Mouse (Mus musculus): ENCODE data around the gene Gnpat. TPM values are rescaled to one million over a fixed set of nuclear protein-coding genes. Genes with fewer than 3 reads are reported as not detected.

Gnpat gene
- polyA plus RNA-seq, 1 experiment = 95.4 TPM

DNA sequence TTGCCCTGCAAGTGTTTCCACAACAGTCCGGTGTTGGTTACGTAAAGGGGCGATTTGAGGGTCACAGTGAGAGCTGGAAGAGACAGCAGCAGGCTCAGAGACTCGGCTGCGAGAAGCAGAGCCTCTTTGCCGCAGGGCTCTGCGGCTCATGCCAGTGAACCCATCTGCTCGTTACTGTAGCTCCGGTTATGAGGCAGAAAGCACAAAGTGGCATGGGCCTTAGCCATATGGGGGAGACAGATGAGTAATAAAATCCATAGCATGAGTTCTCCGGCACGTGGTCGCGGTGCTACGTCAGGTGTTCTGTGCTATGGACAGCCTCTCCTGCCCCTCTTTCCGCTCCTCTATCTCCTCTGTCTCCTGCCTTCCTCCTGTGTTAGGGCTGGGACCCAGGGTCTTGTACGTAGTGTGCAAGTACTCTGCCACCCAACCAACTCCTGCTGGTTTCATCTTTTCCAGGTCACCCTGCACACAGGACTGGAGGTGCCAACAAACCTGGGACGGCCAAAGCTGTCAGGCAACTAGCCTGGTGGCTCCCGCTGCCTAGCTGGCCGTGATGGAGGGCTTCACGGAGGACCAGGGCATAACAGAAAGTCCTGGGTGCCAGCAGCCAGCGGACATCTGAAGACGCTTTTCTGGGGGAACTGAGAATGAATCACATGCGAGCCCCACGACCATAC, 34.1 kb upstream of the Gnpat start:
- Histone ChIP-seq H3K27me3 (ENCODE audit: control insufficient read depth, insufficient read depth, insufficient read length) (no peaks in the 10 kb centered on the region), H3ac (ENCODE audit: control insufficient read depth, insufficient read length) (no peak overlapping the region), H3K79me2 (ENCODE audit: control insufficient read depth, insufficient read depth) (no peaks in the 10 kb centered on the region), H3K4me3 (no peak overlapping the region), H3K4me2 (ENCODE audit: low read depth) (no peak overlapping the region), H3K36me3 (ENCODE audit: control insufficient read depth, insufficient read depth) (no peaks in the 10 kb centered on the region)
- TF ChIP-seq REST (IDR thresholded peaks at IDR 0.05; ENCODE audit: insufficient read depth, insufficient read length) (no peak), MYOG (IDR thresholded peaks at IDR 0.05; ENCODE audit: control insufficient read depth in 1 of 3, insufficient read depth in 1 of 3, insufficient read length in 2 of 3, low read depth in 2 of 3) (no peak), CEBPB (IDR thresholded peaks at IDR 0.05; ENCODE audit: insufficient read depth, poor library complexity, severe bottlenecking) (no peak), MAX (IDR thresholded peaks at IDR 0.05; ENCODE audit: low read depth) (no peak), TCF3 (IDR thresholded peaks at IDR 0.05; ENCODE audit: insufficient read length, low read depth) (no peak), TCF12 (IDR thresholded peaks at IDR 0.05; ENCODE audit: insufficient read depth, poor library complexity, severe bottlenecking) (no peak), USF1 (IDR thresholded peaks at IDR 0.05; ENCODE audit: low read depth) (no peak), MYOD1 (IDR thresholded peaks at IDR 0.05; ENCODE audit: control insufficient read depth in 1 of 3, insufficient read length in 2 of 3, low read depth in 2 of 3) (no peak), POLR2AphosphoS2 (IDR thresholded peaks at IDR 0.05; ENCODE audit: insufficient read length, low read depth) (no peak), POLR2A (IDR thresholded peaks at IDR 0.05; ENCODE audit: insufficient read length, low read depth) (no peak), E2F4 (IDR thresholded peaks at IDR 0.05; ENCODE audit: insufficient read depth) (no peak), SRF (IDR thresholded peaks at IDR 0.05; ENCODE audit: control insufficient read depth, insufficient read length, low read depth) (no peak)

DNA sequence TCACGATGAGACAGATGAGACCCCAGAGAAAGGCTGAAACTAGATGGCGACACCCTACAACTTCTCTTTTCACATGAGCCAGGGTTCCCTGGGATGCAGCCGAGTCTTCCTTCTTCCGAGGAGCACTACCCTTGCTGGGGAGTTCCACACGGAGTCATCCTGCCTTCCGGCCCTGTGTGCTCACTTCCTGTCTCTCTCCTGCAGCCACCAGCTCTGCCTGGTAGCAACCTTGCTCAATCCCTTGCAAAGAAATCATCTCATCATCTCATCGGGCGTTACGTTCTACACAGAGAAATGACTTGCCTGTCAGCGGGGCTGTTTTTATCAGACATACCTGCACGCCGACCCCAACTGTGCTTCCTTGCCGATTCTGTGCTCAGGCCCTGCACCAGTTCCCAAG, 32.8 kb upstream of the Gnpat start:
- no peaks in the 10 kb centered on the region for H3K36me3 ChIP-seq (ENCODE audit: control insufficient read depth, insufficient read depth)
- H3K27me3 ChIP-seq (ENCODE audit: control insufficient read depth, insufficient read depth, insufficient read length) = no peaks in the 10 kb centered on the region
- no peak overlapping the region for H3ac ChIP-seq (ENCODE audit: control insufficient read depth, insufficient read length)
- no peaks in the 10 kb centered on the region for H3K79me2 ChIP-seq (ENCODE audit: control insufficient read depth, insufficient read depth)
- H3K4me3 ChIP-seq = no peak overlapping the region
- no peak for TF ChIP-seq POLR2A (IDR thresholded peaks at IDR 0.05; ENCODE audit: insufficient read length, low read depth)
- no peak for TF ChIP-seq SRF (IDR thresholded peaks at IDR 0.05; ENCODE audit: control insufficient read depth, insufficient read length, low read depth)
- no peak for TF ChIP-seq E2F4 (IDR thresholded peaks at IDR 0.05; ENCODE audit: insufficient read depth)
- TF ChIP-seq CEBPB (IDR thresholded peaks at IDR 0.05; ENCODE audit: insufficient read depth, poor library complexity, severe bottlenecking) = no peak
- no peak for TF ChIP-seq MYOG (IDR thresholded peaks at IDR 0.05; ENCODE audit: control insufficient read depth in 1 of 3, insufficient read depth in 1 of 3, insufficient read length in 2 of 3, low read depth in 2 of 3)
- no peak overlapping the region for H3K4me2 ChIP-seq (ENCODE audit: low read depth)

GRCm38 (mm10) chr8:124831531-124831930, 31.3 kb upstream of the Gnpat start:
- H3K4me3 ChIP-seq = no peak overlapping the region
- H3K4me2 ChIP-seq (ENCODE audit: low read depth) = no peak overlapping the region
- no peaks in the 10 kb centered on the region for H3K27me3 ChIP-seq (ENCODE audit: control insufficient read depth, insufficient read depth, insufficient read length)
- H3K79me2 ChIP-seq (ENCODE audit: control insufficient read depth, insufficient read depth) = no peaks in the 10 kb centered on the region
- TF ChIP-seq POLR2AphosphoS2 (IDR thresholded peaks at IDR 0.05; ENCODE audit: insufficient read length, low read depth) (no peak), POLR2A (IDR thresholded peaks at IDR 0.05; ENCODE audit: insufficient read length, low read depth) (no peak), USF1 (IDR thresholded peaks at IDR 0.05; ENCODE audit: low read depth) (no peak), TCF3 (IDR thresholded peaks at IDR 0.05; ENCODE audit: insufficient read length, low read depth) (no peak), CEBPB (IDR thresholded peaks at IDR 0.05; ENCODE audit: insufficient read depth, poor library complexity, severe bottlenecking) (no peak), MYOG (IDR thresholded peaks at IDR 0.05; ENCODE audit: control insufficient read depth in 1 of 3, insufficient read depth in 1 of 3, insufficient read length in 2 of 3, low read depth in 2 of 3) (no peak), SRF (IDR thresholded peaks at IDR 0.05; ENCODE audit: control insufficient read depth, insufficient read length, low read depth) (no peak), E2F4 (IDR thresholded peaks at IDR 0.05; ENCODE audit: insufficient read depth) (no peak), REST (IDR thresholded peaks at IDR 0.05; ENCODE audit: insufficient read depth, insufficient read length) (no peak), MYOD1 (IDR thresholded peaks at IDR 0.05; ENCODE audit: control insufficient read depth in 1 of 3, insufficient read length in 2 of 3, low read depth in 2 of 3) (no peak), TCF12 (IDR thresholded peaks at IDR 0.05; ENCODE audit: insufficient read depth, poor library complexity, severe bottlenecking) (no peak), MAX (IDR thresholded peaks at IDR 0.05; ENCODE audit: low read depth) (no peak)
- H3ac ChIP-seq (ENCODE audit: control insufficient read depth, insufficient read length) = no peak overlapping the region
- no peaks in the 10 kb centered on the region for H3K36me3 ChIP-seq (ENCODE audit: control insufficient read depth, insufficient read depth)

DNA sequence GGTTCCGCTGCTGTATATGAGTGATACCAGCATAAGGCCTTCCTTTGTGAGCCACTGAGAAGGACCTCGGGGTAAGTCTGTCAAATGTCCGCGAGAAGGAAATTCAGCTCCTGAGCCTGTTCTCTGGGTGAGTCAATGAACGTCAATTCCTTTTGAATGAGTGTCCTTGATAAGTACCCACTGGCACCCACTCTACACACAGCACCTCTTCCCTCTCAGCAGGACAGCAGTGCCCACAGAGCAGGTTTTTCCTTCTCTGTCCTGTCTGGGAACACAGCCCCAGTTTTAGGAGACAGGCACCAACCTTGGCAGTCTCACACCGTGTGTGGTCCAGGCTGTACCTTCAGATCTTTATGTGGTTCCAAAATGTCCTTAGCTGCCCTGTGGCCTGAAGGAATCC, 30.9 kb upstream of the Gnpat start:
- no peak overlapping the region for H3K4me2 ChIP-seq (ENCODE audit: low read depth)
- no peaks in the 10 kb centered on the region for H3K79me2 ChIP-seq (ENCODE audit: control insufficient read depth, insufficient read depth)
- no peaks in the 10 kb centered on the region for H3K36me3 ChIP-seq (ENCODE audit: control insufficient read depth, insufficient read depth)
- H3ac ChIP-seq (ENCODE audit: control insufficient read depth, insufficient read length) = no peak overlapping the region
- TF ChIP-seq SRF (IDR thresholded peaks at IDR 0.05; ENCODE audit: control insufficient read depth, insufficient read length, low read depth) = no peak
- no peak for TF ChIP-seq POLR2A (IDR thresholded peaks at IDR 0.05; ENCODE audit: insufficient read length, low read depth)
- TF ChIP-seq POLR2AphosphoS2 (IDR thresholded peaks at IDR 0.05; ENCODE audit: insufficient read length, low read depth) = no peak
- TF ChIP-seq MYOD1 (IDR thresholded peaks at IDR 0.05; ENCODE audit: control insufficient read depth in 1 of 3, insufficient read length in 2 of 3, low read depth in 2 of 3) = no peak
- no peak for TF ChIP-seq CEBPB (IDR thresholded peaks at IDR 0.05; ENCODE audit: insufficient read depth, poor library complexity, severe bottlenecking)
- no peak for TF ChIP-seq E2F4 (IDR thresholded peaks at IDR 0.05; ENCODE audit: insufficient read depth)
- TF ChIP-seq REST (IDR thresholded peaks at IDR 0.05; ENCODE audit: insufficient read depth, insufficient read length) = no peak
- no peak for TF ChIP-seq TCF12 (IDR thresholded peaks at IDR 0.05; ENCODE audit: insufficient read depth, poor library complexity, severe bottlenecking)
- TF ChIP-seq TCF3 (IDR thresholded peaks at IDR 0.05; ENCODE audit: insufficient read length, low read depth) = no peak
- no peak for TF ChIP-seq MAX (IDR thresholded peaks at IDR 0.05; ENCODE audit: low read depth)
- no peak for TF ChIP-seq MYOG (IDR thresholded peaks at IDR 0.05; ENCODE audit: control insufficient read depth in 1 of 3, insufficient read depth in 1 of 3, insufficient read length in 2 of 3, low read depth in 2 of 3)
- no peak for TF ChIP-seq USF1 (IDR thresholded peaks at IDR 0.05; ENCODE audit: low read depth)
- H3K4me3 ChIP-seq = no peak overlapping the region
- H3K27me3 ChIP-seq (ENCODE audit: control insufficient read depth, insufficient read depth, insufficient read length) = no peaks in the 10 kb centered on the region
